Mouse (Mus musculus): Measurements from ENCODE around the gene 4930583I09Rik. TPM values are rescaled to one million over a fixed set of nuclear protein-coding genes. Genes with fewer than 3 reads are reported as not detected.
A peak's percentile ranks its signal among the peaks of the same experiment; 100 is the strongest.

Gene 4930583I09Rik
- total RNA-seq, 1 experiment from 2014 or later = not detected

- ATAC-seq (replicated peaks in 1 of 2; ENCODE audit: insufficient read depth in 1 of 2, low FRiP score in 2 of 2, low TSS enrichment in 1 of 2, low read depth in 1 of 2, poor library complexity in 2 of 2, severe bottlenecking in 2 of 2) = no peak
These were observed 29.8 kb downstream of the 4930583I09Rik start for GRCm38 (mm10) chr17:64806035-64806589.

- no peak for ATAC-seq (replicated peaks in 1 of 2; ENCODE audit: insufficient read depth in 1 of 2, low FRiP score in 2 of 2, low TSS enrichment in 1 of 2, low read depth in 1 of 2, poor library complexity in 2 of 2, severe bottlenecking in 2 of 2)
These were observed 31.3 kb downstream of the 4930583I09Rik start for GRCm38 (mm10) chr17:64804375-64805124.

DNA sequence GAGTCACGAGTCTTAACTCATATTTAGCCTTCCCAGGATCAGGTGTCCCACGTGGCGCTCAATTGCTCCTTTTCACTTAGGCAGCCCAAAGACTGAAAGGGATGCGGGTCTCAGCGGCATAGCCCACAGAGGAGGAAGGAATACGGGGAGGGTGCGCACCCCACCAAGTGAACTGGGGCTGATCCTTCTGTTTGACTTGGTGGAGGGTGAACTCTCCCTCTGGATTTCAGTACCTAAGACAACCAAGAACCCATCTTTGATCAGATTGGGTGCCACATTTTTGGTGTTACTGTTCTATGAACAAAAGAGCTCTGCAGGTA is 33.0 kb downstream of the 4930583I09Rik start:
- no peak for ATAC-seq (replicated peaks in 1 of 2; ENCODE audit: insufficient read depth in 1 of 2, low FRiP score in 2 of 2, low TSS enrichment in 1 of 2, low read depth in 1 of 2, poor library complexity in 2 of 2, severe bottlenecking in 2 of 2)

DNA sequence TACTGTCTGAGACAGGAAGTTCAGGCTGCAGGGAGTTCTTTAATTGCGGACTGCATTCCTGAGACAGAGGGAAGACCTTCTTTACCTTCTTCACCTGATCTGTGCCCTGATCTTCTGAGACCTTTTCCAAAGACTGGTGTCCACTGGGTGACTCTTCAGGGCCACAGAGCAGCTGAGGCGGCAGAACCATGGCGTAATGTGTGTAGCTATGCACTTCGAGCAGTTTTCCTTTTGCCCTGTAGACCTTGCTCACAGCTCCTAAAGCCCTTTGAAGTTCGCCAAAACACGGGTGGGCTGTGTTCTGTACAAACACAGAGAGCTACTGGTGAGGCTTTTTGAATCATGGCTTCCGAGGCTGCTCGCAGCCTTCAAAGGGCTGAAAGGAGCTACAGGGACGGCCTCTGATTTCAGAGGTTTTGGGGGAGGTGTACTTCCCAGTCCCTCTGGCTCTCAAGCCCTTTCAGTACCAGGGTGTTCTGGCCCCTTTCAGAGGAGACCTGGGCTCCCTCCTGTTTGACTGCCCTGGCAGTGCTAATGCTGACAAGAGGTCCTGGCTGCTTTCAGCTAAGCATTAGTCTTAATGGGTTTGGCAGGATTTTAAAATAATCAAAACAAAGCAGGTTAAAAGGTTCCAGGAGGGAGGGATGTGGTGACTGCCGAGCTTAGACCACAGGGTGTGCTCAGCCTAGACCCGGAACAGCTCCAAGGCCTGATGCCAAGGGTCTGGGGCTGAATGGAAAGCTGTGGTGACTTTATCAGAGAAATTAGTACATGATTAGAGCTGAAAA is 33.5 kb downstream of the 4930583I09Rik start:
- 0 out of 4 replicates have a peak, but pooled peaks of 1 of the 2 experiments have one; percentile 4 for ATAC-seq (replicated peaks in 1 of 2; ENCODE audit: insufficient read depth in 1 of 2, low FRiP score in 2 of 2, low TSS enrichment in 1 of 2, low read depth in 1 of 2, poor library complexity in 2 of 2, severe bottlenecking in 2 of 2)

DNA sequence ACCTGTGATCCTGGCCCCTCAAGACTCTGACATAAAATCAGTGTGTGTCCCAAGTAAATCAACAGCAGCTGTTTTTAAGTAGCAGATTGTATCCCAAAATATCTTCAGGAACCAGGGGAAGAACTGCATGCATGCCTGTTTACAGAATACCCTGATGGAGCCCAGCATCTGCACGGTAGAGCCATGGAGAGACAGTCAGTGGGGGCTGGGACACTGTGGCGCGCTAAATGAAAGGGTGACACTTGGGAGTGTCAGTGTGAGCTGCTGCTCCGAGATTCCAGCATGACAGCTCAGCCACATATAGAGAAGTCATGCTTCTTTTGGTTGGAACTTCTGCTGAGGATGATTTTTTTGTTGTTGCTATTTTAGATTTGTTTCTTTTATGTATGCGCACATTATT is 43.2 kb downstream of the 4930583I09Rik start:
- no peak for ATAC-seq (replicated peaks in 1 of 2; ENCODE audit: insufficient read depth in 1 of 2, low FRiP score in 2 of 2, low TSS enrichment in 1 of 2, low read depth in 1 of 2, poor library complexity in 2 of 2, severe bottlenecking in 2 of 2)

DNA sequence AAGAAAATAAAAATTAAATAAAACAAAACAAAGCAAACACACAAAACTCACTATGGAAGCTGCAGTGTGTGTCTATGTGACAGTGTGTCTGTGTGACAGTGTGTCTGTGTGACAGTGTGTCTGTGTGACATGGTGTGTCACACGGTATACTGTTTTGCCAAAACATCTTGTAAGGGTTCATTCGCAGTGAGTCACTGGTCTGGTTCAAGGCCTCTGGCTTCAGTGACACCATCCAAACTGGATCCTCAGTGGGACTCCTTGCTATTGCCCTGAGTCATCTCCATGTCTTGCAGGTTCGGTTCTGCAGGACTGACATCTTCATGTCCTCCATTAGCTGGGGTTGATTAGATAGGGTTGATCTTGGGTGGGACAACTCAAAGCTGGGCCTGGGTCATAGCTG is 43.8 kb downstream of the 4930583I09Rik start:
- no peak for ATAC-seq (replicated peaks in 1 of 2; ENCODE audit: insufficient read depth in 1 of 2, low FRiP score in 2 of 2, low TSS enrichment in 1 of 2, low read depth in 1 of 2, poor library complexity in 2 of 2, severe bottlenecking in 2 of 2)

DNA sequence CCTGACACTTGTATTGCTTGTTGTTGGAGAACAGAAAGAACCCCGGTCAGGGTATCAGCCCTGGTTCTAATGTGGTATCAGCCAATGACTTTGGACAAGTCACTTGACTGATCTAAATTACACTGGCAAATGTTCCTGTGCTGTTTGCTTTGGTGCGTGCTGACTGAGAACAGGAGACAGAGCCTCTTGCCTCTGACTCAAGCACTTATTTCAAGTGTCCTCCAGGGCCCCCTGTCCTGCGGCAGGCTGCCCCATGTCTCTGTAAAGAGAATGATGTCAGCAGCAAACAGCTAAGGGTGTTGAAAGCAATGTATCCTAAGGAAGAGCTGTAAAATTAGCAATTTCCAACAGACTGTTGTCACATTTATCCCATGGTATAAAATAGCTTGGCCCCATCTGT is 46.7 kb downstream of the 4930583I09Rik start:
- no peak for ATAC-seq (replicated peaks in 1 of 2; ENCODE audit: insufficient read depth in 1 of 2, low FRiP score in 2 of 2, low TSS enrichment in 1 of 2, low read depth in 1 of 2, poor library complexity in 2 of 2, severe bottlenecking in 2 of 2)

- no peak for ATAC-seq (replicated peaks in 1 of 2; ENCODE audit: insufficient read depth in 1 of 2, low FRiP score in 2 of 2, low TSS enrichment in 1 of 2, low read depth in 1 of 2, poor library complexity in 2 of 2, severe bottlenecking in 2 of 2)
These were observed 47.6 kb downstream of the 4930583I09Rik start for GRCm38 (mm10) chr17:64788301-64788700.

GRCm38 (mm10) chr17:64785961-64786360 is 49.9 kb downstream of the 4930583I09Rik start:
- ATAC-seq (replicated peaks in 1 of 2; ENCODE audit: insufficient read depth in 1 of 2, low FRiP score in 2 of 2, low TSS enrichment in 1 of 2, low read depth in 1 of 2, poor library complexity in 2 of 2, severe bottlenecking in 2 of 2) = no peak

Other genes starting within 250 kb of the 4930583I09Rik start
- 18.6 and 19.4 TPM in 2 replicates for gene Man2a1, start 235.3 kb downstream of the 4930583I09Rik start, total RNA-seq (2017)